Mouse (Mus musculus) naive thymus-derived CD4-positive, alpha-beta T cell, adult 2 months (primary cell): ENCODE data around the gene Naxe.

Experiments
- DNase-seq: peaks from one replicate; pipeline ENCODE4 v3.0.0-alpha.2; 2011; ENCODE audit warnings: low read depth

Gene Naxe

GRCm38 (mm10) chr3:88057902-88058696 lies at the start of gene Naxe:
Gene Naxe (minus strand): TSS chr3:88058495.
- peak; percentile 92 for DNase-seq

GRCm38 (mm10) chr3:88106126-88106525 lies 47.8 kb upstream of the Naxe start:
- no peak for DNase-seq

- no peak for DNase-seq
These were observed 44.3 kb upstream of the Naxe start for GRCm38 (mm10) chr3:88102611-88103010.

- DNase-seq = no peak
These were observed 43.9 kb upstream of the Naxe start for GRCm38 (mm10) chr3:88102196-88102595.

- DNase-seq = no peak
These were observed 43.4 kb upstream of the Naxe start for GRCm38 (mm10) chr3:88101736-88102135.

GRCm38 (mm10) chr3:88100251-88100650 lies 42.0 kb upstream of the Naxe start:
- DNase-seq = no peak

- DNase-seq = no peak
These were observed 39.4 kb upstream of the Naxe start for GRCm38 (mm10) chr3:88097666-88098065.

- no peak for DNase-seq
These were observed 35.8 kb upstream of the Naxe start for GRCm38 (mm10) chr3:88094126-88094525.

GRCm38 (mm10) chr3:88090616-88091015 lies 32.3 kb upstream of the Naxe start:
- no peak for DNase-seq

GRCm38 (mm10) chr3:88090106-88090505 lies 31.8 kb upstream of the Naxe start:
- no peak for DNase-seq

- peak; percentile 60 for DNase-seq
These were observed 29.4 kb upstream of the Naxe start for GRCm38 (mm10) chr3:88087688-88088087.

- DNase-seq = no peak
These were observed 27.2 kb upstream of the Naxe start for GRCm38 (mm10) chr3:88085459-88085858.

GRCm38 (mm10) chr3:88084001-88084400 lies 25.7 kb upstream of the Naxe start:
- DNase-seq = no peak

GRCm38 (mm10) chr3:88082663-88083062 lies 24.4 kb upstream of the Naxe start:
- no peak for DNase-seq

- no peak for DNase-seq
These were observed 23.9 kb upstream of the Naxe start for GRCm38 (mm10) chr3:88082224-88082618.

GRCm38 (mm10) chr3:88081345-88082223 lies 23.3 kb upstream of the Naxe start, which contains the start of gene Iqgap3:
Gene Iqgap3 (plus strand): TSS chr3:88081971.
- peak; percentile 73 for DNase-seq

- DNase-seq = no peak
These were observed 19.9 kb upstream of the Naxe start, which contains the start of gene Ttc24 for GRCm38 (mm10) chr3:88078204-88078603. Gene Ttc24 (minus strand): TSS chr3:88078304.

- DNase-seq = no peak
These were observed 19.1 kb upstream of the Naxe start for GRCm38 (mm10) chr3:88077441-88077840.

- no peak for DNase-seq
These were observed 16.5 kb upstream of the Naxe start for GRCm38 (mm10) chr3:88074766-88075165.

GRCm38 (mm10) chr3:88074351-88074750 lies 16.1 kb upstream of the Naxe start:
- no peak for DNase-seq

- DNase-seq = no peak
These were observed 15.3 kb upstream of the Naxe start for GRCm38 (mm10) chr3:88073631-88074030.

GRCm38 (mm10) chr3:88071783-88072182 lies 13.5 kb upstream of the Naxe start:
- peak; percentile 89 for DNase-seq

- DNase-seq = no peak
These were observed 10.1 kb upstream of the Naxe start for GRCm38 (mm10) chr3:88068386-88068785.
